Mouse (Mus musculus) lung, postnatal 10 days (tissue): Measurements from ENCODE around the gene Tor2a.

Experiments used
- DNase-seq: peaks from one replicate; pipeline ENCODE4 v3.0.0; 2021

The Tor2a gene

GRCm38 (mm10) chr2:32768661-32769285 lies 11.7 kb downstream of the Tor2a start:
- peak; percentile 70 for DNase-seq

- DNase-seq, result no peak
Observed at GRCm38 (mm10) chr2:32769327-32770085, 12.5 kb downstream of the Tor2a start.

GRCm38 (mm10) chr2:32771886-32772285 lies 14.9 kb downstream of the Tor2a start:
- no peak for DNase-seq

- no peak for DNase-seq
Observed at GRCm38 (mm10) chr2:32772626-32773279, 15.7 kb downstream of the Tor2a start.

- DNase-seq, result peak; percentile 99
Observed at GRCm38 (mm10) chr2:32775359-32776074, 18.5 kb downstream of the Tor2a start, which contains the start of the genes Ttc16 and Ptrh1. TSS of gene Ttc16 (minus strand) at chr2:32775633. TSS of gene Ptrh1 (plus strand) at chr2:32775786.

GRCm38 (mm10) chr2:32776192-32776591 lies 19.2 kb downstream of the Tor2a start:
- no peak for DNase-seq

- DNase-seq, result no peak
Observed at GRCm38 (mm10) chr2:32778081-32778480, 21.0 kb downstream of the Tor2a start.

- peak; percentile 84 for DNase-seq
Observed at GRCm38 (mm10) chr2:32779131-32779530, 22.1 kb downstream of the Tor2a start.

- DNase-seq, result no peak
Observed at GRCm38 (mm10) chr2:32779714-32780113, 22.7 kb downstream of the Tor2a start.

- DNase-seq, result no peak
Observed at GRCm38 (mm10) chr2:32781710-32782109, 24.7 kb downstream of the Tor2a start.

GRCm38 (mm10) chr2:32784048-32784681 lies 27.1 kb downstream of the Tor2a start, which contains the start of gene Cfap157:
TSS of gene Cfap157 (minus strand) at chr2:32784428.
- DNase-seq, result peak; percentile 64

- DNase-seq, result peak; percentile 51
Observed at GRCm38 (mm10) chr2:32787176-32787575, 30.1 kb downstream of the Tor2a start.

- no peak for DNase-seq
Observed at GRCm38 (mm10) chr2:32788581-32788980, 31.5 kb downstream of the Tor2a start.

GRCm38 (mm10) chr2:32791297-32791696 lies 34.3 kb downstream of the Tor2a start:
- peak; percentile 76 for DNase-seq

GRCm38 (mm10) chr2:32795748-32796418 lies 38.8 kb downstream of the Tor2a start:
- DNase-seq, result no peak

- DNase-seq, result no peak
Observed at GRCm38 (mm10) chr2:32798251-32798962, 41.4 kb downstream of the Tor2a start.

GRCm38 (mm10) chr2:32808816-32809566 lies 52.0 kb downstream of the Tor2a start:
- no peak for DNase-seq
